Mouse (Mus musculus) kidney, adult 18-20 months (tissue): ENCODE measurements around the gene Mapkap1.

Experiments
- DNase-seq: peaks from one replicate; pipeline ENCODE4 v3.0.0; 2021

Gene Mapkap1

GRCm38 (mm10) chr2:34406601-34407464, at the start of gene Mapkap1:
TSS of gene Mapkap1 (plus strand) at chr2:34406771.
- DNase-seq, result peak; percentile 97

- no peak for DNase-seq
Measured at GRCm38 (mm10) chr2:34363678-34364077, 42.9 kb upstream of the Mapkap1 start.

- DNase-seq, result no peak
Measured at GRCm38 (mm10) chr2:34367024-34367423, 39.5 kb upstream of the Mapkap1 start.

GRCm38 (mm10) chr2:34368396-34368795, 38.2 kb upstream of the Mapkap1 start:
- DNase-seq, result no peak

GRCm38 (mm10) chr2:34370349-34370724, 36.2 kb upstream of the Mapkap1 start:
- DNase-seq, result no peak

GRCm38 (mm10) chr2:34370725-34371440, 35.7 kb upstream of the Mapkap1 start:
- DNase-seq, result peak; percentile 55

GRCm38 (mm10) chr2:34371441-34372304, 34.9 kb upstream of the Mapkap1 start:
- peak; percentile 63 for DNase-seq

- peak; percentile 98 for DNase-seq
Measured at GRCm38 (mm10) chr2:34372305-34373301, 34.0 kb upstream of the Mapkap1 start, which contains the start of gene Pbx3. TSS of gene Pbx3 (minus strand) at chr2:34373142.

- DNase-seq, result no peak
Measured at GRCm38 (mm10) chr2:34373886-34374285, 32.7 kb upstream of the Mapkap1 start.

- no peak for DNase-seq
Measured at GRCm38 (mm10) chr2:34374349-34374748, 32.2 kb upstream of the Mapkap1 start.

- no peak for DNase-seq
Measured at GRCm38 (mm10) chr2:34378930-34379329, 27.6 kb upstream of the Mapkap1 start.

- DNase-seq, result no peak
Measured at GRCm38 (mm10) chr2:34399535-34399934, 7.0 kb upstream of the Mapkap1 start.

GRCm38 (mm10) chr2:34407596-34407995, 1.0 kb downstream of the Mapkap1 start:
- DNase-seq, result no peak

GRCm38 (mm10) chr2:34408341-34408740, 1.8 kb downstream of the Mapkap1 start:
- DNase-seq, result no peak

- no peak for DNase-seq
Measured at GRCm38 (mm10) chr2:34409741-34410340, 3.3 kb downstream of the Mapkap1 start.

GRCm38 (mm10) chr2:34420256-34420655, 13.7 kb downstream of the Mapkap1 start:
- DNase-seq, result no peak

GRCm38 (mm10) chr2:34424186-34424585, 17.6 kb downstream of the Mapkap1 start:
- no peak for DNase-seq

GRCm38 (mm10) chr2:34425573-34426223, 19.1 kb downstream of the Mapkap1 start:
- peak; percentile 9 for DNase-seq

GRCm38 (mm10) chr2:34430663-34431062, 24.1 kb downstream of the Mapkap1 start:
- no peak for DNase-seq

GRCm38 (mm10) chr2:34431701-34432372, 25.3 kb downstream of the Mapkap1 start:
- no peak for DNase-seq
